Mouse (Mus musculus) adrenal gland, adult 8-10 months (tissue): ENCODE data around the gene Timm10b. TPM values are rescaled to one million over a fixed set of nuclear protein-coding genes. Genes with fewer than 3 reads are reported as not detected.
A peak's percentile ranks its signal among the peaks of the same experiment; 100 is the strongest.

Experiments
- DNase-seq: peaks from one replicate; pipeline ENCODE4 v3.0.0; 2022
- total RNA-seq, 4 experiments: library from RNA; stranded (reverse); gene quantifications; 2 replicates each; pipeline ENCODE4 v1.2.4; 2022

Gene Timm10b
- total RNA-seq = 100 to 1,000 TPM in 3 of 4 experiments, 10 to 100 TPM in 1; 73.6 to 158 (median 103) TPM

DNA sequence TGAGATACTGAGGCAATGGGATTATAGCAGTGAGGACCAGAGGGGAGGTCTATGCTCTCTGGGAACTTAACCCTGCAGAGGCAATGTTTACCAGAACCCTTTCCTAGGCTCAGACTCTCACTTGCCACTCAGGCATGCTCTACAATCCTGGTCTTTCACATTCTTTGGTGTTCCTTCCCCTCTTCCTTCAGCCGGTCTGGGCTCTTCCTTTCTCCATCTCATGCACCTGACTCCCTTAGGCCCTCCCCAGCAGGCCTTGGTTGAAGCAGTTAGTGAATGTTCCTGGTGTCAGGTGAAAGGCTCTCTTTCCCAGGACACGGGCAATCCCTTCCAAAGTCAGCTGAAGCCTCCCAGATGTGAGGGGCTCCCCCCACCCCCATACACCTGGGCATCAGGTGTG is at the start of gene Timm10b:
Timm10b (plus strand) TSS at position 301 of the 400 bp plus-strand sequence.
- no peak for DNase-seq

DNA sequence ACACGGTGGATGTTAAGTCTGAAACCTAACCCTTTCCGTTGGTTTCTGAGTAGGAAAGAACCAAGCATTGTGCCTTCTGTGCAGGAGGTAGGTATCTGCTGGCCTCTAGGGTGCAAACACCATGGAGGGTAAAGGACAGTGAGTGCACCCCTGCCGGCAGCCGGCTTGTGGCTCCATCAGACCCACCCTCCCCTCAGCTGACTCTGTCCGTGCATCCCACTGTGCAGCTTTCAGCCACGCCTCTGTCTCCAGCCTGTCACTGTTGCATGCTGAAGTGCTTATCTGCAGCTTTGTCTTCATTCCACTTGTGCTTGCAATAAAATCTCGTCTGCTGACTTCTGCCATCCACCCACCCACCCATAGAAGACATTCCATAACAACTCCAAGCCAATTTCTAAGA is 49.8 kb upstream of the Timm10b start:
- no peak for DNase-seq

DNA sequence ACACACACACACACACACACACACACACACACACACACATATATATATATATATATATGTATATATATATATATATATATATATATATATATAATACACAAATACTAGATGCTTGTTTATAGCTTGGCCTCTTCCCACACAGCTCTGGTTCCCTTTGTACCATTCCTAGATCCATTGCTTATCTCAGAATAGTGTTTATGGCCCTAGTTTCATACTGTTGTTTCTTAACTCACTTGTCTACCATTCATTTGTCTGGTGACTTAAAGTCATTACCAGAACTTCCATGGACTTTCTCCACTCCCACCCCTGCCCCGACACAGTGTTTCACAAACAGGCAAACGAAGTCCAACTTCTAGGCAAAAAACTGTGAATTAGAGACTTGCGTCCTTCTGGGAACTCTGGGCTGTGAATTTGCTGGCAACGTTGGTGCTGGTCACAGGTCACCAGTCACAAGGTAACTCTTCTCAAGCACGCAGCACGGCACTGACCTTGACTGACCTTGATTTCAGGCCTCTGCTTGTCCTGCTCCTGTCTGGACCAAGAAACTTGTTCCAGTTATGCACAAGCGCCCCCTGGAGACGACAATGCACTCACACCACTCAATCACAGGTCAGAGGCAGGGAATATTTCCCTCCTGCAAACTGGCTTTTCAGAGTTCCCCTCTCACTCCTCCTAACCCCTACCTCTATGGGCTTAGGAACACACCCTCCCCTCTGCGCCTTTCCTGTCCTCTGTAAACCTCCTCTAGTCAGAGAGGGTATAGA is 36.8 kb upstream of the Timm10b start:
- peak; percentile 57 for DNase-seq

DNA sequence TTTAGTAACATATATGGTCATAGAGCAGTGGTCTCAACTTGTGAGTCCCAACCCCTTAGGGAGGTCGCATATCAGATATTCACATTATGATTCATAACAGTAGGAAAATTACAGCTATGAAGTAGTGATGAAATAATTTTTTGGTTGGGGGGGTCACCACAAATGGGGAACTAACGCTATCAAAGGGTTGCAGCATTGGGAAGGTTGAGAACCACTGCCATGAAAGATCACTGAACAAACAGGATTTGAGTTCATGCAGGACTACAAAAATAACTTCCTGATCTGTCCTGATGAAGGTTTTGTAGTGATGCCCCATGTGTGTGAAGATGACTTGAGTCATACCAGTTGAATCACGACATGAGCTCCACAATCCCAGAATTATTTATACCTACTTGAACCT is 31.4 kb upstream of the Timm10b start:
- DNase-seq = no peak

DNA sequence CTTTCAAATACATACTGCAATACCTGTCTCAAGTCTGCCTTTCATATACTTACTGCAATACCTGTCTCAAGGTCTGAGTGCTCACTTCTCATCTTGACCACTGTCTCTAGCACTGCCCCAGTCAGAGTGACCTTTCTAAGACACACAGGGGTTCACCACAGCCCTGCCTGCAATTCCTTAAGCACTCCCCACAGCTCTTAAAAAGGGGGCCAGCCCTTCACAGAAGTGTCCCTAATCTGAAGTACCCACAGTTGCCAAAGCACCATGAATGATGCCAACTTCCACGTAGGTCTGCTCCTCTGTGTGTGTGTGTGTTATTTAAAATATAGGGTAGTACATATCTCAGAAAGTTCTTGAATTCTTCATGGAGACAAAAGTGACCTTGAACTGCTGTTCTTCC is 28.1 kb upstream of the Timm10b start:
- DNase-seq = no peak

DNA sequence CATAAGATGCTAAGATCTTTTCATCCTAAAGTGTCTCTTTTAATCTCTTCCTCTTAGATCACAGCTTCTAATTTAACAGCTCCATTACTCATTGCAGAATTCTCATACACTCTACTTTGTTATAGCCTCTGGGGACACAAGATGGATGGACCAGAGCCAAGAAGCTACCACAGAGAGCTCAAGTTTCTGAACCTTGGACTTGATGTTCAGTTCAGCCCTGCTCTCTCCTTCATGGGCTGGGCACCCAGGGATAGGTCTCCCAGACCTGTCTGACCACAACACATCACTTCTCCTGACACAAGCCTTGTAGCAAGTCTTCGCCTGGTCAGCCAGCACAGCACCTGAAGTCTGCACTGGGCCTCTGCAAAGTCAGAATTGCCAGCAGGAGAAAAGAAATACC is 25.5 kb upstream of the Timm10b start:
- no peak for DNase-seq

DNA sequence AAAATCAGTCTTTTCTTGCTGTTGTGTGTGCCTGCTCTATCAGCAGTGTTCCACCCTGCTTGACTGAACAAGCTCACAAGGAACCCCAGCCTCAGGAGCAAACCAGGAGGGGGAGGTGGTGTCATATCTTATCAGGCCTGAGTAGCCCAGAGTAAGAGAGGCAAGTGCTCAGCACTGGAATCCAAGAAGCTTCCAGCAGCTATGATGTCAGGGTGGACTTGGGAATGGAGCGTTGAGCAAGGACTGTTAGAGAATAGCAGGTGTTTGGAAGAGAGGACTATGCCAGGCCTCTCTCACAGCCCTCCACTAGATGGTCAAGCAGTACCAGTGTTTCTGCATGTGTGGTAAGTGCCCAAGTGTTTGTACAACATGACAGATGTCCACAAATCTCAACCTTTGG is 24.1 kb upstream of the Timm10b start:
- DNase-seq = no peak

DNA sequence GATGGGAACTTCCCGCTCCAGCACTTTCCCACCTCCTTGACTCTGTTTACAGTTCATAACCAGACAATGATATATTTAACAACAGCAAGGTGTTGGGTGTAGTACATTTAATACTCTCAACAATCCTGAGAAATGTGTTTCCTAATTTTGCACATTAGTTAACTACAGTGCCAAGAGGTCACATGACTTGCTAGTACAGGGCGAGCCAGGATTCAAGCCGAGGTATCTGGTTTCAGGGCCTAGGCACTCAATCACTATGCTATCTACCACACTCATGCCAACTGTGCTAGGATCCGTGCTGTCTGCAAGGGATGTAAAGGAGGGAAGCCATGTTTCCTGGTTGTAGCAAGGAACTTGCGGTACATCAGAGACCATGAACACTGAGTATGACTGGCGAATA is 23.3 kb upstream of the Timm10b start:
- DNase-seq = no peak

DNA sequence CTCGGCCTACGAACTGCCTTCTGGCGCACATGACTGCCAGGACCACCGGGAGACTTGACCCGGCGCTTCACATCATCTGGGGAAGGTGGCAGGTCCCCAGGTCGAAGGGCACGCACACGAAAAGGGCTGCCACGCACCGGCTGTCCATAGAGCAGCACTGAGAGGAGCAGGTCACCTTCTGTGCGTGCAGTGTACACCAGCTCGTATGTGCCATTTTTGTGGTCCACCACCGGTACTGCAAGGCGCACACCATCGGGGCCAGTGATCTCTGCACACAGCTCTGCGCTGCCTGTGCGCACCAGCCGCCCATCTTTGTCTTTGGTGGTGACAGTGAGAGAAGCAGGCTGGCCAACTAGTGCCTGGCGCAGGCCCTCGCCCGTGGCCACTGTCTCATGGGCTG is 22.0 kb upstream of the Timm10b start:
- DNase-seq = no peak

DNA sequence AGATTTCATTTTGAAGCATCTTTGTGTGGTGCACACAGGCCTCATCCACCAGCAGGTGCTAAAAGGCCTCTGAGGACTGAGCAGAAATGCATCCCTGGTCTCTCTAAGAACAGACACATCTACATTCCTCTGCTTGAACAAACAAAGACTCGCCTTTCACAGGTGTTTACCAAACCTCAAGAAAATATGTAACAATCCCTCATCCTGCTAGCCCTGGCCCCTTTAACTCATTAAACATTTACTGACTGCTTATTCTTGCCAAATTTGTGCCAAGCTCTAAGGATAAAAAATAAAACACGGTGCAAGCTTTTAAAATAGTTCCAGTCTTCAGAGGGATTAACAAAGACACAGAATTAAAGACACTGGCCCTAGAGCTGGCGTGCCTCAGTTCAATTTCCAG is 20.2 kb upstream of the Timm10b start:
- no peak for DNase-seq

DNA sequence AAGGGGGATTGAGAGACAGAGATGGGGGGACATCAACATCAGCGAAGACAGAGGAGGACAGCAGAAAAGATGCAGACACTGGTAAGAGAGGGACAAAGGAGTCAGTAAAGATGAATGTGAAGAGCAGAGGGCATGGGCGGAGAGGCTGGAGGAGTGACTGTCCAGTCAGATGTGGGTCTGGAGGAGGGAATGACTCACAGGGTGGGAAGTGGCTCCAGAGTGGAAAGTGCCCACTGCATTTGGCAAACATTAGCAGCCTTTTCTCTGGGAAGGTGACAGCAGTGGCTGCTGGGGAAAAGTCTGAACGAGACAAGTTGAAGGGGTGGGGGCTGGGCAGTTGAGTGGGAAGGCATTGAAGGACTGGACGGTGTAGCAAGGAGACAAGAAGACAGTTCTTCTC is 18.8 kb upstream of the Timm10b start:
- no peak for DNase-seq

DNA sequence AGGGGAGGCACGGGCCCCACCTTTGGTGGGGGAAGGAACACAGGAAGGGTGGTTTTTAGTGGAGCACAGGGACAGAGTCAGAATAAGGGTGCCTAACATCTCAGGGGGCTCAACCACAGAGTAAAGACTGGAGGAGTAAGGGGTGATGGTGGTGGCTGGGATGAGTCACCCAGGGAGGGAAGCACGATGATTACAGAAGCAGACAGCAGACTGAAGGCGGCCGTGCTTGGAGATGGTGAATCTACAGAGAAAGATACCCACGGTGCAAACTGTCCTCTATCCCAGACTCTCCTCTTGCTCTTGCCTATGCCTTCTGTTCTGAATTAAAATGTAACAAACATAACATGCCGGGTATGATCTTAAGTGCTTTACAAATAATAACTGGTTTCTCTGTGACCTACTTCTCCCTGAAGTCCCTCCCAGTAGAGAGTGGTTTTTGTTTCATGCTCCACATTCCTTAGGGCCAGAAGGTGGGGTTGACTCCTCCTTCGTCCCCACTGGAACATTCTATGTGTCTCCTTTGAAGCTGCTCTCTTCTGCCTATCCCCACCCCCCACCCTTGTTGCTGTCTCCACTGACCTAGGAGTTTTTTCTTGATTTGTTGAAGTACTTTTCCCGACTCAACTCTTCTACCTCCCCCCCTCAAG is 18.1 kb upstream of the Timm10b start:
- no peak for DNase-seq

DNA sequence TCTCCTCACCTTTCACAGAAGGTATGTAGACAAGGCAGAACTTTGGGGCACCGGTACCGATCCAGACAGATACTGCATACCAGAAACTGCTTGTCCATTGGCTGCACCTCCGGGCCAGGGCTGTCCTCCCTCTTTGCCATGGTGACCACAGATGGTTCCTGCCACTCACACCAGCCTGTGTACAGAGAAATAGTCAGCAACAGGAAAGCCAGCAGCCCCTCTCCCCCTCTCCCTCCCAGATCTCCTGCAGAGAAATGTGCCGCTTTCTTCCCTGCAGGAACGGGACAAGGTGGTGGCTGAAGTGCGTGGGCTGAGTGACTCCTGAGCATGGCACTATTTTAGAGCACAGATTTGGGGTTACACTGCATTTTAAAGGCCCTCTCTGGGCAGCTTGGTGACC is 14.5 kb upstream of the Timm10b start:
- DNase-seq = no peak

DNA sequence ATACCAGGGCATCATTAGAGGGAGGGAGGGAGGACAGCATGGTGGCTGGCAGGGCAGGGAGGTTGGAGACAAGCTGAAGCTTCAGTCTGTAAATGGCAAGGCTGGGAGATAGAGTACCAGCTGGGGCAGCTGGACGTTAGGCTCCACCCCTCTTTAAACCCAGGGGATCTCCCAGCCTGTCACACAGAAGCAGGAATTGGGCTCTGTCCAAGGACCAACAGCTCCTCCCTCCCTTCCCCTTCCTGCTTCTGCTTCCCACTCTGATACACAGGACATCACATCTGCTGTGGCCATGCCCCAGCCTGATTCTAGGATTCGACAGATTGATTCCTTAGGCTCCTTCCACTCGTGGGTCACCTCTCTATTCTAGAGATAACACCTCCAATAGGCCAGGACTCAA is 11.2 kb upstream of the Timm10b start:
- DNase-seq = peak; percentile 50

DNA sequence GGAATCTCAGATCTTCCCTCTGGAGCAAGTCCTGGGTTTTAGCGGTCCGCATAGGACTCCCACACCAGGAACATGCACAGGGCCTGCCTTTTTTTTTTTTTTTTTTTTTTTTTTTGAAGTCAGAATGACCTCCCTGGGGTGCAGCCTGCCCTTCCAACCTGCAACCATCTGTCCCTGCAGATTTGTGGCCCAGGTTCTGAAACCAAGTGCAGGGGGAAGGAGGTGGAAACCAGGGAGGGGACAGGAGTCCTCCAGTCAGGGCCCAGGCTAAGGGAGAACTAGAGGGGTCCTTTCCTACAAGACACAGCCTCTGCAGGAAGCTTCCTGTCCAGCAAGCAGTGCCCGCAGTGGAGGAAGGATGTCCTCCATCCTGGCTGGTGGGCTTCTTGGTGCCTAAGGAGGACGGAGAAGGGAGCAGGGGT is 7.3 kb upstream of the Timm10b start:
- DNase-seq = no peak

DNA sequence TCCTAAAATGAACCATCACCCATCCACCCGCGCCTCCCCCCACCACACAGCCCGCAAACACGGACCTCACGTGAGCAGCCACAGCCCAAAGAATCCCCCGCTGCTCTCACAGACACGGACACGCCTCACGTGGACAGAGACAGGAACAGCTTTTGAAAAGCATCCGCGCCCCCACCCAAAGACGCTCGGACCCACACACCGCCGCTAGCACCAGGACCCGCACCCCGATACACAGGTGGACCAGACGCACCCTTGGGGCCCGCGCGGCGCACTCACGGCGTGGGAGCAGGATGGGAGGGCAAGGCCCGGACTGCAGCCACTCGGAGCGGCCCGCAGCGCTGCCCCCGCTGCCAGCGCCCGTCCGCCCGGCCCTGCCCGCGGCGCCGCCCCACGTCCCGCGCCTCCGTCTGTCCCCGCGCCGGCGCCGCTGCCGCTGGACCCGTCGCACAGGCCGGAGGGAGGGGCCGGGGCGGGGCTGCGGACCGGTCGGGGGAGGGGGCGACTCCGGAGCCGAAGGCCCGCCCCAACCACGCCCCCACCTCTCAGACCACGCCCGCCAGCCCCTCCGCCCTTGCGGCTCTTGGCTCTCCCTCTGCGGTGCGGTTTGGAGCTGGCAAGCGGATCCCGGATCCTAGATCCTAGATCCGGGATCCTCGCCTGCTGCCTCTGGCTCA is 6.6 kb upstream of the Timm10b start, which contains the start of gene Trim3:
Trim3 (minus strand) TSS at position 445 of the 674 bp plus-strand sequence.
- DNase-seq = peak; percentile 88

DNA sequence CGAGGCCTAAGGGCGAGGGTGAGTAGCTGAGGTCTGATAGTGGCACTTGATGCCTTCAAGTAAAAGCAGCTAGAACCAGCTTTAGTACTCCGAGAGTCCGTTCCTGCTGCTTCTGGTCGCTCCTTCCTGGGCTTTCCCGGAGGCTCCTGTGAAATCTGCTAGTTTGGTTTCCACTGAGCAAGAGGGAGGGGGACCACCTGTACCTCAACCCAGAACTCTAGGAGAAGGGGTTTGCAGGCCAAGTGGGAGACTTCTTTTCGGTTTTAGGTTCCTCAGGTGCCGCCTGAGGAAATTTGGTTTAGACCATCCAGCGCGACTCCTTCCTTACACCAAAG is 6.1 kb upstream of the Timm10b start:
- no peak for DNase-seq

DNA sequence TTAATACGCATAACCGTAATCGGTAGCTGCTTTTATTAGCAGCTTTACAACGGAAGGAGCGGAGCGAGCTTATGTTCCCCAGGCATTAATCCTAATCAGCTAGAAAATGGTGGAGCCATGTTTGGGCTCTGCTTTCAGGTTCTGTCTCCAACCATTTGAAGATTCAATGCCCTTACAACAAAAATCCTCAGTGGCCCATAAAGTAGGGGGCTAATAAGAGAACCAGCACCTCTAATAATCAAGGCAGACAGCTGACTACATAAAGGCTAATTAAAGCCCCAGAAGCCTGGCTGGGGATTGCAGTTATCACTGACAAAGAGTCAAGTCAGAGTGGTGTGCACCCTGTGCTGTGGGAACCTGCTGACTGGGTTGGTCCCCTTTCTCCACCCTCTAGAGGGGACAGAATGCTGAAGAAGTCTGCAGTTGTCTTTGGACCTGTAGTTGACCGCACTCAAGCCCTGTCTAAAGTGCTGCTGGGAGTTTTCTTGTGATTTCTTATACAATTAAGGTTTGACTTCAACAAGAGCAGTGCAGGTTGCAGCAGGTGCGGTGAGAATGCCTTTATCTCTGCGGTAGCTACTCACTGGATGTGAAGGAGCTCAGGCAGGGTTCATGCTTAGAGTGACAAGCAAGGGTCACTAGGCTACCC is 5.5 kb upstream of the Timm10b start:
- DNase-seq = no peak

DNA sequence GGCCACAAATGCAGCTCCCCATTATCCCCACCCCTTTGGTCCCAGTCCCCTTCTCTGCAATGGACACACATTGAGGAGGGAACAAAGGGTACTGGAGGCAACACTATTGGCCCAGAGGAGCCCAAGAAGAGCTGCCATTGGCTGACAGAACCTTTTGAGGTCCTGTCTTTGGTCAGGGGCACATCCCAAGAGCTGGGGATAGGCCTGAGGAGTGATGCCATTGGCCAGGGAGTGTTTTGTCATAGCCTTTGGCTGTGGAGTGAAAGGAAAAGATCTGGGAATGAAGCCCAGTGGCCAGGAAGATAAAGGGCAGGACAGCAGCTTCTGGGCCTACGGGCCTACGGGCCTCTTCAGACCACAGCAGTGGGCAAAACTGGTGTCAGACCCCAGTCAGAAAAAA is 4.1 kb upstream of the Timm10b start:
- no peak for DNase-seq

DNA sequence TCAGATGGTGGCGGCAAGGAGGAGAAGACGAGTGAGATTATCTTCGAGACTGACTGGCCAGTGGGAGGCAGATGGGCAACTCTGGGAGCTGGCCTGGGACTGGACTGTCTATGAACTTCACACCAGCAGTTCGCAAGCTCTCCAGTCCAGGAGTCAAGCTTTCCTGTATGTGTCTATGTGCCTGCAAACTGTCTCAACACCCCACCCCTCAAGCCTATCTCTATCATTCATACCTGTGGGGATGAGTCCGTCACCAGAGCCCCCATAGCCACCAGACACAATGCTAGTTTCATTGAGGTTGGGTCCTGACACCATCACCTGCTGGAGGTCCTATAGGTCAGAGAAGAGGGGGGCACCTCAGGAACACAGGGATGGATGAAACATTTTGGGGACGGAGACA is 1.1 kb upstream of the Timm10b start:
- DNase-seq = no peak

DNA sequence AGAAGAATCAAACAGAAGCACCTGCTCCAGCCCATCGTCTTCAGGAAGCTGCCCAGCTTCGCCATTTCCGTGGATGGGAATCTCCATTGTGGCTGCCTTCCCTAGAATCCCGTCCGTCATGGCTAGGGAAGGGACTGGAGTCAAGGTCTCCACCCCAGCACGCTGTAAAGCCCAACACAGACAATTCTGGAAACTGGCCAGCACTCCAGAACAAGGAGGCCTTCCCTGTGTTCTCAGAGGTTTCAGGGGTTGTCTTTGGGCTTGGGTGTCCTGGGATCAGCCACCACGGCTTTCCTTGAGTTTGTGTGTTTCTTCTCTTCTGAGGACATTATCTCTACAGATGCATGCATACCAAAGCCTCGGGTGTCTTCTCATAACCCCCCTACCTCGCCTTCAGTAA is 552 bp upstream of the Timm10b start:
- DNase-seq = no peak

DNA sequence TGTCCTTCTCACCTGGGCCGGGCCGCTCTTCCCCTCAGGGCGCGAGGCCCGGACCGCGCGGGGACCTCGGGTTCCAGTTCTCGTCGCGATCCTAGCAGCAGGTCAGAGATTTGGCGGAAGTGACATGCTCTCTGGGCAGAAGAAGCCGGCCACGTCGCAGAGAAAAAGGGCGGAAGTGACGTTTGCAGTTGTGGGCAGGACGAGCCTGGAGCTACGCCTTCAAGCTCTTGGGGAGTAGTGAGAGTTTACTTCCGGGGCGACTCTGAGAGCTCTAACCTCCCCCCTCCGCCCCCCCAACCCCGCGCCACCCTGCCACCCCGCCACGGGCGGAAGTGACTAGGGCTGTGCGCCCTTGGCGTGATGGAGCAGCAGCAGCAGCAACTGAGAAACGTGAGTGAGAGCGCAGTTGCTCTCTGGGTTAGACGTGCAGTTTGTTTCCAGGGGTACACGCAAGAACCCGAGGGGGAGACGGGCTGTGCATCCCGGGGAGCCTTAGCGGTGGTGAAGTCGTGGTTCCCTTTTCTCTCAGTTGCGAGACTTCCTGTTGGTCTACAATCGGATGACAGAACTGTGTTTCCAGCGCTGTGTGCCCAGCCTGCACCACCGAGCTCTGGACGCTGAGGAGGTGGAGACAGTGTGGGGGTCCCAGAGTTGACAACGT is 507 bp downstream of the Timm10b start, which contains the start of the genes Arfip2 and Gm45799:
Arfip2 (minus strand) TSS at position 184 of the 661 bp plus-strand sequence.
Gm45799 (plus strand) TSS at position 320 of the 661 bp plus-strand sequence.
- DNase-seq = peak; percentile 98

DNA sequence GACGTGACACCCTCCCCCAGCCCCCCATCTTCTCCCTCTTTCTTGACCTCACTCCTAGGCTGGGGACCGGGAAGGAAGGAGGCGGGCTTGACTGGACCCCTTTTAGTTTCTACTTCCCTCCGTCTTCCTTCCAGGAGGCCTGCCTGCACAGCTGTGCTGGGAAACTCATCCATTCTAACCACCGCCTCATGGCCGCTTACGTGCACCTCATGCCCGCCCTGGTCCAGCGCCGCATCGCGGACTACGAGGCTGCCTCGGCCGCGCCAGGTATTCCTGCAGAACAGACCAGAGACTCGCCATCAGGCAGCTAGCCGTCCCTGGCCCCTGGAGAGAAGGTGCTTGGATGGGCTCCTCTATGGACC is 1.0 kb downstream of the Timm10b start:
- DNase-seq = no peak
